Mouse (Mus musculus): ENCODE measurements at regions not wholly inside any gene's neighbourhood (a gene's known extent, or its start where the extent isn't known, plus 50 kb on each side); places are given as distances from the start of the nearest gene placed in this dataset.

GRCm38 (mm10) chr9:47134479-47134878 lies 135.9 kb downstream of the Gm4791 start:
- Histone ChIP-seq H3K9ac (ENCODE audit: insufficient read depth, low read depth) (no peak overlapping the region), H3K36me3 (replicated peaks in 1 of 2; ENCODE audit: control insufficient read depth in 1 of 2, insufficient read depth in 1 of 2, low read length in 1 of 2) (no peaks in the 10 kb centered on the region), H3K79me2 (replicated peaks; ENCODE audit: control insufficient read depth, extremely low read depth, insufficient read depth, poor library complexity, severe bottlenecking) (no peaks in the 10 kb centered on the region), H3K4me3 (replicated peaks in 1 of 3; ENCODE audit: low read depth in 2 of 3, low read length in 2 of 3, poor library complexity in 1 of 3) (no peak overlapping the region), H3K9me3 (replicated peaks; ENCODE audit: low read length) (peaks cover 81% of the 10 kb centered on the region), H3K4me2 (ENCODE audit: insufficient read depth, low read depth, poor library complexity, severe bottlenecking) (no peak overlapping the region), H3K27ac (ENCODE audit: insufficient read depth, low read depth) (no peak overlapping the region), H3K27me3 (replicated peaks) (no peaks in the 10 kb centered on the region), H3K4me1 (ENCODE audit: control insufficient read depth in 1 of 2, insufficient read depth in 2 of 2) (no peaks in the 10 kb centered on the region)
- dilution Hi-C loops (cut with MboI; ENCODE audit: extremely low pct_ligation_motif_present, extremely low pct_unique_long_range_greater_than_20kb, low sequenced_read_pairs) (no loop called here), in situ Hi-C loops (cut with MboI; ENCODE audit: low pct_ligation_motif_present, low pct_unique_long_range_greater_than_20kb, low sequenced_read_pairs) (no loop called here)
- no peak for DNase-seq (ENCODE audit: extremely low read depth)
- no peak for TF ChIP-seq CTCF (conservative IDR thresholded peaks at IDR 0.05 in 1 of 2, IDR thresholded peaks at IDR 0.05 in 1 of 2; ENCODE audit: low read depth in 2 of 2, low read length in 2 of 2)
- TF ChIP-seq NRF1 (IDR thresholded peaks at IDR 0.05; ENCODE audit: low read depth, low read length), result no peak
- no peak for TF ChIP-seq SMC3 (IDR thresholded peaks at IDR 0.05; ENCODE audit: low read depth, low read length)
- no peak for TF ChIP-seq POLR2AphosphoS2 (IDR thresholded peaks at IDR 0.05; ENCODE audit: low read depth, low read length)

GRCm38 (mm10) chr9:47136641-47137040 lies 138.1 kb downstream of the Gm4791 start:
- Histone ChIP-seq H3K36me3 (replicated peaks in 1 of 2; ENCODE audit: control insufficient read depth in 1 of 2, insufficient read depth in 1 of 2, low read length in 1 of 2) (no peaks in the 10 kb centered on the region), H3K9ac (ENCODE audit: insufficient read depth, low read depth) (no peak overlapping the region), H3K27ac (ENCODE audit: insufficient read depth, low read depth) (no peak overlapping the region), H3K9me3 (replicated peaks; ENCODE audit: low read length) (peaks cover 81% of the 10 kb centered on the region), H3K4me3 (replicated peaks in 1 of 3; ENCODE audit: low read depth in 2 of 3, low read length in 2 of 3, poor library complexity in 1 of 3) (no peak overlapping the region), H3K27me3 (replicated peaks) (no peaks in the 10 kb centered on the region), H3K79me2 (replicated peaks; ENCODE audit: control insufficient read depth, extremely low read depth, insufficient read depth, poor library complexity, severe bottlenecking) (no peaks in the 10 kb centered on the region), H3K4me1 (ENCODE audit: control insufficient read depth in 1 of 2, insufficient read depth in 2 of 2) (no peaks in the 10 kb centered on the region), H3K4me2 (ENCODE audit: insufficient read depth, low read depth, poor library complexity, severe bottlenecking) (no peak overlapping the region)
- TF ChIP-seq MAFK (IDR thresholded peaks at IDR 0.05; ENCODE audit: insufficient replicate concordance, low read length) (no peak), JUN (IDR thresholded peaks at IDR 0.05; ENCODE audit: insufficient read depth, low read depth, low read length) (no peak), MYC (IDR thresholded peaks at IDR 0.05; ENCODE audit: low read depth, low read length) (no peak), POLR2AphosphoS2 (IDR thresholded peaks at IDR 0.05; ENCODE audit: low read depth, low read length) (no peak), IRF4 (IDR thresholded peaks at IDR 0.05; ENCODE audit: low read depth, low read length) (no peak), POLR2A (IDR thresholded peaks at IDR 0.05; ENCODE audit: low read depth, low read length) (no peak), PAX5 (IDR thresholded peaks at IDR 0.05; ENCODE audit: low read length) (no peak), MAX (IDR thresholded peaks at IDR 0.05; ENCODE audit: low read length) (no peak), TCF12 (IDR thresholded peaks at IDR 0.05; ENCODE audit: low read depth, low read length) (no peak), RCOR1 (conservative IDR thresholded peaks at IDR 0.05; ENCODE audit: low read depth, low read length) (no peak), E2F4 (IDR thresholded peaks at IDR 0.05; ENCODE audit: insufficient replicate concordance, low read depth, low read length) (no peak), EP300 (IDR thresholded peaks at IDR 0.05; ENCODE audit: low read length) (no peak), ZKSCAN1 (IDR thresholded peaks at IDR 0.05; ENCODE audit: borderline replicate concordance, low read depth, low read length) (no peak), SMC3 (IDR thresholded peaks at IDR 0.05; ENCODE audit: low read depth, low read length) (no peak), ELF1 (IDR thresholded peaks at IDR 0.05; ENCODE audit: low read depth, low read length) (no peak), HCFC1 (IDR thresholded peaks at IDR 0.05; ENCODE audit: low read depth, low read length) (no peak), USF2 (conservative IDR thresholded peaks at IDR 0.05; ENCODE audit: low read depth, low read length) (no peak), GABPA (IDR thresholded peaks at IDR 0.05; ENCODE audit: insufficient replicate concordance, low read depth, low read length) (no peak), ZMIZ1 (IDR thresholded peaks at IDR 0.05; ENCODE audit: low read depth, low read length) (no peak), NELFE (IDR thresholded peaks at IDR 0.05; ENCODE audit: low read depth, low read length) (no peak)
- dilution Hi-C loops (cut with MboI; ENCODE audit: extremely low pct_ligation_motif_present, extremely low pct_unique_long_range_greater_than_20kb, low sequenced_read_pairs) (no loop called here), in situ Hi-C loops (cut with MboI; ENCODE audit: low pct_ligation_motif_present, low pct_unique_long_range_greater_than_20kb, low sequenced_read_pairs) (no loop called here)
- no peak for DNase-seq (ENCODE audit: extremely low read depth)
